Mouse (Mus musculus): Measurements from ENCODE around the gene Scamp1. TPM values are rescaled to one million over a fixed set of nuclear protein-coding genes. Genes with fewer than 3 reads are reported as not detected.

Gene Scamp1
- polyA plus RNA-seq, 1 experiment from 2014 or later, result 29.3 TPM

DNA sequence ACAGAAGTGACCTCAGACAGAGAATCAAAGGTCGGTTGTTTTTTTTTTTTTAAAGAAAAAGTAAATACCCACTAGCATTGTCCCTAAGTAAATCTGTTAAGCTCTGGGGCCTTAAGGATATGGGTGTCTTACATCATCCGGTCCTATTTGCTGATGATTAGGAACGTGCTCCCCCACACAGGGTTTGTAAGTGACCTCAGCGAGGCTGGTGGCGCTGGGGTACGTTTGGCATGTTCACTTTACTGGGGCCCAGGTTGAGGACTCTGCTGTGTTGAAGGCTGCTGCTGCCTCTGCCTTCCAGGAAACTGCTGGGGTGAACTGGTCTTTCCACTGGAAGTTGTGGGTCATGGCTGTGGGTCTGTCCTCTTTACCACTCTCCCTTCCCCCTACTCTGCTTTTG is 121.2 kb downstream of the Scamp1 start:
- Histone ChIP-seq H3K9ac (no peak overlapping the region), H3K4me2 (replicated peaks) (no peak overlapping the region), H3K4me1 (replicated peaks) (peaks cover 16% of the 10 kb centered on the region; the same call in 1 of the 2 replicates), H3K27ac (no peak overlapping the region), H3K4me3 (replicated peaks) (no peak overlapping the region), H3K9me3 (no peaks in the 10 kb centered on the region), H3K27me3 (replicated peaks) (no peaks in the 10 kb centered on the region), H3K36me3 (no peaks in the 10 kb centered on the region)
- WGBS, result 48% methylated on average over 6 of the region's 6 CpGs
- no peak for ATAC-seq

DNA sequence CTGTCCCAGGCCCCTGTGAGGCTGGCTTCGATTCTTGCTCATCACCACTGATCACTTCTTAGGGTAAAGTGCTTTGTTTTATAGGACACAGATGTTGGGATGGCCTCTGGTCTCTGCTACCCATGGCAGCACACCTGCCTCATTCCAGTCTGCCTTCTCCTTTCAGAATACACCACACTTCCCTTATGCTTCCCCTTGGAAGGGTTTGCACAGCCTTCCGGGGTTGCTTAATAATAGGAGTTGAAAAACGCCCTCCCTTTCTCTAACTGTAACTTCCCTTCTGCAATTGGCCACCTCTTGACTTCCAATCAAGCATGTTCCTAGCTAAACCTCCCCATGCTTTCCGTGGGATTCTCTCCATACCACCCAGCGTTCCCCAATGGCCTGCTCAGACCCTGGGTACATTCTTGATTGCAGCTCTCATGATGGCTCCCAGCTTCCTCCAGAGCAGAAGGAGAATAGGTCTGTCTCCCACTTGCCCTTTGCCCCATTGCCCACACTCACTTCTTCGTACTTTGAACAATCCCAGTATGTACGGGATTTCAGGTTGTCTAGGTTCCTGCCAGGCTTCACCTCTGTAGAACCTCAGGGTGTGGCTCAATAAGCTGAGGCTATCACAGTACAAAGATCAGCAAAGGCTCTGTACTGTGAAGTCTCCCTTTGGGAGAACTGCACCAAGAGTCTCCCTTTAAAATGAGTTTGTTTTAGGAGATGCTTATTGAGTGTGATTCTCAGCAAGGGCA is 126.0 kb downstream of the Scamp1 start:
- H3K9me3 ChIP-seq, result no peaks in the 10 kb centered on the region
- peak overlapping the region; percentile 79 for H3K27ac ChIP-seq
- 72% methylated on average over 7 of the region's 7 CpGs for WGBS
- H3K36me3 ChIP-seq, result no peaks in the 10 kb centered on the region
- no peaks in the 10 kb centered on the region for H3K27me3 ChIP-seq (replicated peaks)
- peaks cover 22% of the 10 kb centered on the region for H3K4me1 ChIP-seq (replicated peaks)
- ATAC-seq, result peak; percentile 93
- no peak overlapping the region for H3K4me3 ChIP-seq (replicated peaks)
- peak overlapping the region; percentile 22; the same call in 1 of the 2 replicates for H3K4me2 ChIP-seq (replicated peaks)
- no peak overlapping the region for H3K9ac ChIP-seq

DNA sequence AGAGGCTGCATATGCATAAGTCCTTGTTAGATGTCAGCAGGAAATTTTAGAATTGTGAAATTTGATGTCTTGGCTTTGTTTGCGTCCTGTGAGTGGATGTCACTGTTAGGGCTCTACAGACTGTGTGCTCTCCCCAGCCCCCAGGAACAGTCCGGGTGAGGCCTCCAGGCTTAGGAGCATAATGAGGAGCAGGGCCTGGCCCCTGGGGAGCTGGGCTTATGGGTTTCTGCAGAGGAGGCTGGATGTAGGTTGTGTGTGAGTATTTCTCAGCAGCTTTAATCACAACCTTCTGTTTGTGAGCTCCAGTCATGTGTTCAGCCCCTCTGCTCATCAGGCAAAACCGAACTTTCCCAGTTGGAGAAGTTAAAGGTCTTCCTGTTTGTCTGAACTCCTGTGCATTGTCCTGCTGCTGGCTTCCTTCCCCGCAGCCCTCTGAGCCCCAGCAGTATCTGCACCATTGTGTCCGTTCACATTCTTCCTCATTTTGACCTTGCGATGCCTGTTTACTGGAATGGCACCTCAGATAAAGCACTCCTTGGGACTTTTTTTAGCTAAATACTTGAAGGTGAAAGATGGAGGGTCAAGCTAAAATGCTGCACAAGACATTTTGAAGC is 126.7 kb downstream of the Scamp1 start:
- Histone ChIP-seq H3K27ac (peak overlapping the region; percentile 79; the same call in 1 of the 2 replicates), H3K9ac (no peak overlapping the region), H3K4me2 (replicated peaks) (no peak overlapping the region), H3K27me3 (replicated peaks) (no peaks in the 10 kb centered on the region), H3K4me3 (replicated peaks) (no peak overlapping the region), H3K36me3 (no peaks in the 10 kb centered on the region), H3K9me3 (no peaks in the 10 kb centered on the region), H3K4me1 (replicated peaks) (peaks cover 22% of the 10 kb centered on the region)
- WGBS, result 54% methylated on average over 6 of the region's 6 CpGs
- no peak for ATAC-seq

DNA sequence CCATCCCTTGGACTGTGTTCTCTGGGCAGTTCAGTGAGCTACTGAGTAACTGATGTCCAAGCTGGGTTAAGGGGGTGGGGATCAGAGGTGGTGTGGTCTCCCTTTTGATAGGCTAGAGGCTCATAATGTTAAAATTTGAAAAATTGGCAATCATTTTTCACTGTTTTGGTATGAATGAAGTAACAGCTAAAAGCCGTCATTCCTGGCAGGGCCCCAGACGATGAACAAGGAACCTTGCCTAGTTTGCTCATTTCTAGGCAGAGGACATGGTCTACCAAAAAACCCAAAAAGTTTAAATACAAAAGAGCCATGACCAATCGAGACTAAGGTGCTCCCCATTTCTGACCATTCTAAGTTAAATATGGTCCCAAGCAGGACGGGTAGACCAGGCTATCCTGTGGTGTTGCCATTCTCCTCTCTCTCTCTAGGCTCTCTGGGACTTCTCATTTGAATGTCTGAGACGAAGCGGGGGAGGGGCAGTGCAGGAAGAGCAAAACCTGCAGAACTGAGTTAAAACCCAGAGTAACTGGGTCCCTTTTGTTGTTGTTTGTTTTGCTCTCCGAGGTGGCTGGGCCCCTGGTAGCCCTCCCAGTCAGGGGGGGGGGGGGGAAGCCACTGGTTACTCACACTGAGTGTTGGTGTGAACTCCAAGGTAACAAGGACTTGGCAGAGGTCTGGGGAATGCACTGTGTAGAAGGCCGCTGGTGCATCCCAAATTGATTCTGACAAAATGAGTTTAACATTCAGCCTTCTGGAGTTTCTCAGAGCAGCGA is 129.8 kb downstream of the Scamp1 start:
- no peaks in the 10 kb centered on the region for H3K36me3 ChIP-seq
- 56% methylated on average over 9 of the region's 9 CpGs for WGBS
- H3K27ac ChIP-seq, result no peak overlapping the region
- no peak overlapping the region for H3K4me3 ChIP-seq (replicated peaks)
- H3K9me3 ChIP-seq, result no peaks in the 10 kb centered on the region
- H3K4me2 ChIP-seq (replicated peaks), result no peak overlapping the region
- peaks cover 10% of the 10 kb centered on the region for H3K4me1 ChIP-seq (replicated peaks)
- no peak overlapping the region for H3K9ac ChIP-seq
- ATAC-seq, result no peak
- H3K27me3 ChIP-seq (replicated peaks), result no peaks in the 10 kb centered on the region

DNA sequence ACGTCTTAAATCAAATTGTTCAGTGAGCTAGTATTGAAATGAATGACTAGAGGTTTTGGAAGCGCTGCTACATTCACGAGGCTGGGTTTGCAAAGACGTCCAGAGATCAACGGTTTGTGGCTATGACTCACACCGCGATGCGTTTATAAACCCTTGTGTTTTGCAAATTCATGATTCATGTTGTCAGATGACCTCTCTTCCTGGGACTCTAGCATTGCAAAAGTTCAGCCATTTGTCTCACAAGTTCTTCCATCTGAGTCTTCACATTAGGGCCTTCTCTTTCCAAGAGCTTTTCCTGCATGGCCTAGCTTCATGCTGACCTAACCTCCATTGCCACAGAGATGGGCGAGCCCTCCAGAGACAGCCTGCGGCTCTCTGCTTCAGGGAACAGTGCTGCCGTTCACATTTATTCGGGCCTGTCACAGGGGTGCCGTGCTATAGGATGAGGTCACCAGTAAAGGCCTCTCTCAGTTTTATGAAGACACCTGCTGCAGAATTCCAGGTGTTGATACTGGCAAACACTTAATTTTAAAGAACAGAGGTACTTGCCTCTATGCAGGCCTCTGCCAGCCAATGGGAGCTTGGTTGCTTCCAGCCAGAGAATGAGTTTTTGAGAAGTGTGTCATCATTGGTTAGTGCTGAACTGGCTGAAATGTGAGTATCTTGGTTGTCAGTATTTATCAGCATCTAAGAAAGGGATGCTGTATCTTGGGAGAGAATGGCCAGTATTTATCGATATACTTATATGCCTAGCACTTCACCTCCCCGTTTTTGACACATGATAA is 131.0 kb downstream of the Scamp1 start:
- ATAC-seq, result no peak
- Histone ChIP-seq H3K4me1 (replicated peaks) (peaks cover 6% of the 10 kb centered on the region), H3K4me3 (replicated peaks) (no peak overlapping the region), H3K9me3 (no peaks in the 10 kb centered on the region), H3K4me2 (replicated peaks) (no peak overlapping the region), H3K27ac (no peak overlapping the region), H3K36me3 (no peaks in the 10 kb centered on the region), H3K27me3 (replicated peaks) (no peaks in the 10 kb centered on the region), H3K9ac (no peak overlapping the region)
- 69% methylated on average over 15 of the region's 15 CpGs for WGBS

DNA sequence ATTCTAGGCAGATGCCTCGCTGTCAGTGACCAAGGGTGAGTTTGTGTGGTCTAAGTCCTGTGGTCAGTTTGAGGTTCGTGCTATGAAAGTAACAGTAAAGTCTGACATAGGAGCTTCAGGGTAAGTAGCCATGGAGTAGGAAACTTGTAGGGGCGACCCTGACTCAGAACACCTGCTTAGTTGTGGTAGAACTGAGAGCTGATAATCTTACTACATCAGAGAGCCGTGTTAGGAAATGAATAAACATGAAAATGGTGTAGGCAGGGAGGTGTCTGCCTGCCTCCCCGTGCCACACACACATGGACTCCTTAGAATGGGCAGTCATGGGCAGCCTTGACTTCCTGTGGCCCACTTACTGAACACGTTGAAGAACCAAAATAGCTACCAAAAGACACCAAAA is 132.0 kb downstream of the Scamp1 start:
- H3K27ac ChIP-seq, result no peak overlapping the region
- H3K36me3 ChIP-seq, result no peaks in the 10 kb centered on the region
- peaks cover 3% of the 10 kb centered on the region; the same call in 1 of the 2 replicates for H3K4me1 ChIP-seq (replicated peaks)
- no peak overlapping the region for H3K4me3 ChIP-seq (replicated peaks)
- WGBS, result 85% methylated on average over 6 of the region's 6 CpGs
- H3K4me2 ChIP-seq (replicated peaks), result no peak overlapping the region
- no peaks in the 10 kb centered on the region for H3K27me3 ChIP-seq (replicated peaks)
- no peak overlapping the region for H3K9ac ChIP-seq
- no peaks in the 10 kb centered on the region for H3K9me3 ChIP-seq
- no peak for ATAC-seq

DNA sequence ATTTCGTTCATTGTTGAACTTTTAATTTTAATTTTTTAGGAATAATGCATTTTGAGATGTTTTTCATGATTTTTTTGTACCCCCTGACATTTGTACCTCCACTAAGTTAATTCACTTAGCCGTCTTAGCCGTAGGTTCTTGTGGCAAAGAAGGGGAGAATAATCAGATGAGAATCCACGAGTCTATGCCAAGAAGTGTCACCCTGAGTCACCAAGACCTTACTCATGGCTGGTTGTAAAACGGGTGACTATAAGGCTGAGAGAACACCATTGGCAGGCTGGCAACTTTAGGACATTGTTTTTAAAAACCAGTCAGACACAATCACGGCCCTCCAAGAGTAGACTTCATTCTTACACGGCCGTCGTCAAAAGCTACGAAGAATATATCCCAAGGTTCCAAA is 132.8 kb downstream of the Scamp1 start:
- no peak overlapping the region for H3K4me3 ChIP-seq (replicated peaks)
- no peak overlapping the region for H3K4me2 ChIP-seq (replicated peaks)
- WGBS, result 93% methylated on average over 10 of the region's 10 CpGs
- ATAC-seq, result no peak
- H3K9ac ChIP-seq, result no peak overlapping the region
- H3K27ac ChIP-seq, result no peak overlapping the region
- H3K27me3 ChIP-seq (replicated peaks), result no peaks in the 10 kb centered on the region
- no peaks in the 10 kb centered on the region for H3K36me3 ChIP-seq
- H3K4me1 ChIP-seq (replicated peaks), result peaks cover 3% of the 10 kb centered on the region; the same call in 1 of the 2 replicates
- H3K9me3 ChIP-seq, result no peaks in the 10 kb centered on the region

Other genes starting within 250 kb of the Scamp1 start
- 19.4 and 19.8 TPM in 2 replicates for gene Lhfpl2, start 228.1 kb downstream of the Scamp1 start, polyA plus RNA-seq (2015; fragmentation: Nextera tagmentation; extraction: Ambion mirVana)
- gene Ap3b1, start 73.1 kb upstream of the Scamp1 start, polyA plus RNA-seq (2015; fragmentation: Nextera tagmentation; extraction: Ambion mirVana), result 48.7 and 52.2 TPM in 2 replicates